Mouse (Mus musculus) left cerebral cortex, adult 18-20 months (tissue): ENCODE measurements around the gene Syt7. TPM values are rescaled to one million over a fixed set of nuclear protein-coding genes. Genes with fewer than 3 reads are reported as not detected.

ENCODE experiments used
- total RNA-seq, 2 experiments: library from RNA; stranded (reverse); gene quantifications; 2 replicates each; pipeline ENCODE4 v1.2.3; 2021

The Syt7 gene
- total RNA-seq, 2 experiments from 2014 or later: 267 to 301 TPM

Other genes with a start within 250 kb of the Syt7 start
- 100 to 1,000 TPM; 171 to 184 TPM for gene Fads1, start 206.2 kb upstream of the Syt7 start, total RNA-seq
- gene Tmem258, start 185.1 kb upstream of the Syt7 start, total RNA-seq: 10 to 100 TPM; 68.6 to 71.2 TPM
- gene Fen1, start 184.9 kb upstream of the Syt7 start, total RNA-seq: 10 to 100 TPM; 12.1 to 14.1 TPM
- gene Myrf, start 148.3 kb upstream of the Syt7 start, total RNA-seq: 10 to 100 TPM; 14.1 to 17.2 TPM
- gene Dagla, start 84.2 kb upstream of the Syt7 start, total RNA-seq: 10 to 100 TPM; 82.5 to 83.4 TPM
- gene Lrrc10b, start 68.4 kb downstream of the Syt7 start, total RNA-seq: 10 to 100 TPM; 12.7 to 27.8 TPM
- under 1 TPM; 0.77 to 0.91 TPM for gene Ppp1r32, start 93.8 kb downstream of the Syt7 start, total RNA-seq
- gene Cpsf7, start 136.2 kb downstream of the Syt7 start, total RNA-seq: 10 to 100 TPM; 76.8 to 79.5 TPM
- gene Sdhaf2, start 137.1 kb downstream of the Syt7 start, total RNA-seq: 10 to 100 TPM; 52.9 to 53.4 TPM
- 10 to 100 TPM; 11.3 to 11.6 TPM for gene Tmem216, start 167.1 kb downstream of the Syt7 start, total RNA-seq
- gene Cyb561a3, start 188.1 kb downstream of the Syt7 start, total RNA-seq: 10 to 100 TPM in 1 of 2 experiments, 1 to 10 TPM in 1; 9.4 to 10.8 TPM
- 10 to 100 TPM; 11.0 to 12.3 TPM for gene Tmem138, start 188.3 kb downstream of the Syt7 start, total RNA-seq
- 100 to 1,000 TPM; 193 to 195 TPM for gene Ddb1, start 216.2 kb downstream of the Syt7 start, total RNA-seq
- 10 to 100 TPM; 15.6 to 17.1 TPM for gene Tkfc, start 216.6 kb downstream of the Syt7 start, total RNA-seq
- under 1 TPM; 0.66 to 1.00 TPM for gene Vwce, start 245.1 kb downstream of the Syt7 start, total RNA-seq